Mouse (Mus musculus) cerebellum, postnatal 25 days (tissue): ENCODE measurements around the gene Frmd8.
"Not testable (repeated sequence)": the region's sequence is repeated elsewhere in the genome, so short reads cannot be mapped to it uniquely, and the experiment has no call there.

Experiments used
- DNase-seq, 2 experiments: peaks; one replicate each; pipeline ENCODE4 v3.0.0; 2021; ENCODE audit warnings: mixed read lengths in 2 of 2

The Frmd8 gene

DNA sequence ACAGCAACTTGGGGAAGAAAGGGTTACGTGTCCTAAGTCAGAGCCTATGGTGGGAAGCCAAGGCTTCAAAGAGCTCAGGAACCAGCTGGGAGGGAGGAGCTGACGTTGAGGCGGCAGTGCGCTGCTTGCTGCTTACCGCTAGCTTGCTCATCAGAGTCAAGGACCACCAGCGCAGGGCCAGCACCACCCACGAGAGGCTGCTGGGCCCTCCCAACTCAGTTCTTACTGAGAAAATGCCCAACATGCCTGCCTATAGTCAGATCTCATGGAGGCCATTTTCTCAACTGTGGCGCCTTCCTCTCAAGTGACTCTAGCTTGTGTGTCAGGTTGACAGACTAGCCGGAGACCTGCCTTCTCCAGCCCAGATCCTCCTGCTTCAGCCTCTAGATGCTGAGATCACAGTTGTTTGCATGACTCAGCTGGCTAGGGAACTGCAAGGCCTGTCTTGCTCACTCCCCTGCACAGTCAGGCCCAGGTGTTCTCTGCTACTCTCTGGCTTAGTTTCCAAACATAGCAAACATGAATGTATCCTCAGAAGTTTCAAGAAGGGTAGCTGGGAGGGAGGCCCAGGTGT, 51.7 kb downstream of the Frmd8 start:
- peak; percentile 54 to 55 for DNase-seq

DNA sequence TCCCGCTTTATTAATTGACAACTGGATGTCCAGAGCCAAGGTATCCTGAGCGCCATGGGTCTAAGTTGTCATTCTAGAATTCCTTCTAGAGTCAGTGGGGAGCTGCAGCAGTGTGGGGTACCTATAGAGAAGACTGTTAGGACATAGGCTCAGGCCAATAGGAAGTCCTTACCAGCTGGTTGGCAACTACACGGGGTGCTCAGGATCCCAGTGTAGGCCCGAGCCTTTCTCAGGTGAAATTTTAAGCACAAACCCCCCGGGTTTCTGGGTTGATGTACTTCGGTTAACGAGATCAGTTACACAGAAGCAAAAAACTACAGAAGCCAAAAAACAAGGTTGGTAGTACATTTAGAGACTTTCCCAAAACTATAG, 52.3 kb downstream of the Frmd8 start:
- DNase-seq: no peak

DNA sequence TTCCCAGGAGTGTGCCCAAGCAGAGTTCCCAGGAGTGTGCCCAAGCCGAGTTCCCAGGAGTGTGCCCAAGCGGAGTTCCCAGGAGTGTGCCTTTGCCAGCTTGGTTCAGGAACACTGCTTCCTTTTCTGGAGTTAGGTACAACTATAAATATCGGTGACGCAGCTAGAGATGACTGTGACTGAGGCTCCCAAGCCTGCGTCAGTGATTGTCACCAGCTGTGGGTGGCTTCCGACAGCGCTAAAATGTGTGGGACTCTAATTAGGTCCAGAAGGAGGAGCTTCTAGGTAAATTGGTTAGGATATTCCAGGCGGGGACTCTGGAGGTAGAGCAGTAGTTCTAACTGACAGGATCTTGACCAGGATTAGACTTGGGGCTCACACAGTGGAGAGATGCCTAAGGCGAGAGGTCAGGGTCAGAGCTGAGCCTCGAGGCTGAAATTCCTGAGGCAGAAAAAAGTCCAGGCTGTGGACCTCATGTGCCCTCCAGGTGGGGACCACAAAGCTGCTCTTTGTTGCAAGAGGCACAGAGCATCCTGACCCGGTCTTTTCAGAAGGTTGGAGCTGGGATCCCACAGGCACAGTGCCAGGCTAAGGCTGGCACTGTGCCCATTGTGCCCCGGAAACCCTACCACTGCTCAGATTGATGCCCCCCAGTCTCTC, 52.8 kb downstream of the Frmd8 start:
- peak; percentile 36 to 44 for DNase-seq

DNA sequence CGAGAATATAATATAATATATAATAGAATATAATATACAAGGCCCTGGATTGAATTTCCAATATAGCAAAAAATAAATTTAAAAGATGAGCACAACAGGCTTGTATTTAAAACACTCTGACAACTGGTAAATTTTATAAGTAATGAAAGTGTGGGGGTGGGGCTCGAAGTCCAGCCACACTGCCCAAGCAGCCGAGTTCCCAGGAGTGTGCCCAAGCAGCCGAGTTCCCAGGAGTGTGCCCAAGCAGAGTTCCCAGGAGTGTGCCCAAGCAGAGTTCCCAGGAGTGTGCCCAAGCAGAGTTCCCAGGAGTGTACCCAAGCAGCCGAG, 53.3 kb downstream of the Frmd8 start:
- DNase-seq: peak in 1 of 2 experiments; percentile 27

DNA sequence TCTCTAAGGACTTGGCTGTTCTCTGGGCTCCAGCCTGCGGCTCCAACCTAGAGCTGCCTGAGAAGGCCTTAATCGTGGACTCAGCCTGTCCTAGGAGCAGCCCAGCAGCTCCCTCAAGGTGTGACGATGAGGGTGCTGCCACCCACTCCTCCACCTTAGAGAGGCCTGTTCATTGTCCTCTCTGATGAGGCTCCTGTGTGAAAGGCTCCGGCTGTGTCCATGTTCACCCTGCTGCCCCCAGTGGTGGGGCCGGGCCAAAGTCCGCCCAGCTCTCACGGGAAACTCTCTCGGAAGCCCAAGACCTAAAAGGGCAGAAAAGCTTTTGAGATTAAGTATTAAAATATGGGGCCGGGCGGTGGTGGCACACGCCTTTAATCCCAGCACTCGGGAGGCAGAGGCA, 55.5 kb downstream of the Frmd8 start:
- peak; percentile 57 to 69 for DNase-seq

DNA sequence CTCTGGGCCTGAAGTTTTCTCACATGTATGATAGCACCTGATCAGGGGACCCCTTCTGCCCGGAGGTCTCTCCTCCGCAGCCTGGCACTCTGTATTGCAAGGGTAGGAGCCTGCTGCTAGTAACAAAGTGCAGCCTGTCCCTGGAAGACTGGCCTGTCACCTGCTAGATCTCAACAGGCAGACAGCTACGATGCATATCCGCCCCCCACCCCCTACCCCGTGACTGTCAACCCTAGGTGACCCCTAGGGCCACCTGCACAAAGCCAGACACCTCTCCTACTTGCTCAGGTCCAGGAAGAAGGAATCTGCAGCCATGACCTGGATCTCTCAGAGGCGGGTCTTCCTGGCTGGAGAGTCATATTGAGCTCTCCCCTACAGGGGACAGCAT, 56.5 kb downstream of the Frmd8 start:
- peak; percentile 25 to 34 for DNase-seq

DNA sequence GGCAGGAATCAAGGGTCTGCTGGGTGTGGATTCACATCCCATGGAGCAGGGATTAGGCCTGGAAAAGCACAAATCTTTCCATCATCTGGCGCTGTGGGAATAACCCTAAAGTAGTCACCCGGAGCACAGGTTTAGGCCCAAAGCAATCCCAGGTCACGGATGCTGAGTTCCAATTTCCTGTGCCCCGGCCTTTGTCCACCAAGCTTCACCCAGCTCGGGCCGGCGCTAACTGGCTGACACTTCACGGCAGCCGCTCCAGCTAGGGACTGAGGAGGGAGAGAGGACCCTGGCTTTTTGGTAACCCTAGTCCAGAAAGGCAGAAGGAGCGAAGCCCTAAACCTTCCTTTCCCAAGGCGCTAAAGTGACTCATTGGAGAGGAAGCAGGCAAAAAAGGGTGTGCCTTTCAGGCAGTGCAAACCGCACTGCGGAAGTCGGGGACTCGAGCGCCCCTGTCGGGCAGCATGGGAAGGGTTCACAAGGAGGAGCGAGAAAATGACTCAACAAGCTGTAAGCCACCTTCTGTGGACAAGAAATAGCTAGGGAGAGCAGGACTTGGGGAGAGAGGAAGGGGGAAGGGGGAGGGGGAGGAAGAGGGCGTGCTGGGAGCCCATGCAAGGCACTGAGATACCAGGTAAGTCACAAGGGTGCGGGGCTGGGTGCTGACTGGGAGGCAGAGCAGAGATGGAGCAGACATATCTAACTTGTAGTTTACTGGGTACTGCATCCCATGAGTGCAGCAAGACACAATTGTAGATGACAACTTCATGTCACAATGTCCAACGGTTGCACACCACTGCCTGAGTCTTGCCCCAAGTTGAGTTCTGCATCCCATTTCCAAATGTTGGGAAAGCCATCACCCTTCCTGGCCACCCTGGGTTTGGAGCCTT, 57.1 kb downstream of the Frmd8 start:
- peak; percentile 91 to 93 for DNase-seq

DNA sequence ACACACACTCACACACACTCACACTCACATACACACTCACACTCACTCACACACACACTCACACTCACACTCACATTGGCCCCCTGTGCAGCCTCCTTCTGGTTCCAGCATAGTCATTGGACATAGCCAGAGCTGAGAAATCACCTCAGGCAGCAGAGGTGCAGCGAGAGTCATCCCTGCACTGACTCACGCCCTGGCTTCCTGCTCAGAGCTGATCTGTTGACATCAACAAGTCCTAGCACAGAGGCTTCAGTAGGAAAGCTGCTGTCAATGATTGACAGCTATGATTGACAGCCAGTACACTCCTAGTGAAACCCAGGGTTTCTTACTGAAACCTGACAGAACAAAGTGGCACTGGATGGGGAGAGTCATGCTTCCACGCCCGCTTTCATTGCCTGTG, 59.1 kb downstream of the Frmd8 start:
- DNase-seq: no peak

DNA sequence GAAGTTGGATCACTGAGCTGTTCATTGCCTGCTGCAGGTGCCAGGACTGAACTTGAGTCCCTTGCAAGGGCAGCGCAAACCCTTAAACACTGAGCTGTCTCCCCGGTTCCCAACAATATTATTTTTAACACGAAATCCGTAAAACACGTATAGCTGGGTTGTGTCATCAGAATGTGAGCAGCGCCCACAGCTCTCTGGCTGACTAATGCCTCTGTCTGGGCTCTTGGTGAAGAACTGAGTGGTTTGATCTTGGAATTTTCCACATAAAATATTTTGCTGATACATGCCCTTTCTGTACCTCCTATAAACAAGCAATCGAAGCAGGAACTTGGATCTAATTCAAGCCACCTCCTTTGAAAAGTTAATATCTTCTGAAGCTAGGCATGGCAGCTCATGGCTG, 60.1 kb downstream of the Frmd8 start:
- no peak for DNase-seq

DNA sequence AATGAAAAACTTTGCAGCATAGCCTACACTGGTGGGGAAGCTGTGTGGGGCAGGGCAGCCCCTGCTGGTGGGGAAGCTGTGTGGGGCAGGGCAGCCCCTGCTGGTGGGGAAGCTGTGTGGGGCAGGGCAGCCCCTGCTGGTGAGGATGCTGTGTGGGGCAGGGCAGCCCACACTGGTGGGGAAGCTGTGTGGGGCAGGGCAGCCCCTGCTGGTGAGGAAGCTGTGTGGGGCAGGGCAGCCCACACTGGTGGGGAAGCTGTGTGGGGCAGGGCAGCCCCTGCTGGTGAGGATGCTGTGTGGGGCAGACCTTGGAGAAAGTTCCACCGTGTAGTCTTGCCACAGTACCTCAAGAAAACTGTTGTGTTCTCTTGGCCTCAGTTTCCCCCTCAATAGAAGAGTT, 61.0 kb downstream of the Frmd8 start:
- not testable (repeated sequence) for DNase-seq

DNA sequence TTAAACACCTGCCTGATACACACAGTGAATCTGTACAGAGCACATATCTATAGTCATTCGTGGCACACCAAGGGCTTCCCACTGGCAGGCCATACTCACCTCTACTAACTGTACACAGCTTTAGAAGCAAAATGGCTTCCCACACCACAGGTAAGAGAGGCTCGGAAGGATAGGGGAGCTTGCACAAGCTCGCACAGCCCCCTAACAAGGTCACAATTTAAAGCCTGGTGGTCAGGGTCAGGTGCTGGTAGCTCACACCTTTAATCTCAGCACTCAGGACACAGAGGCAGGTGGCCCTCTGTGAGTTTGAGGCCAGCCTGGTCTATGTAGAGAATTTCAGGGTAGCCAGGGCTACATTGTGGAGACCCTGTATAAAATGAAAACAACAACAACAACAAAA, 61.5 kb downstream of the Frmd8 start:
- no peak for DNase-seq

DNA sequence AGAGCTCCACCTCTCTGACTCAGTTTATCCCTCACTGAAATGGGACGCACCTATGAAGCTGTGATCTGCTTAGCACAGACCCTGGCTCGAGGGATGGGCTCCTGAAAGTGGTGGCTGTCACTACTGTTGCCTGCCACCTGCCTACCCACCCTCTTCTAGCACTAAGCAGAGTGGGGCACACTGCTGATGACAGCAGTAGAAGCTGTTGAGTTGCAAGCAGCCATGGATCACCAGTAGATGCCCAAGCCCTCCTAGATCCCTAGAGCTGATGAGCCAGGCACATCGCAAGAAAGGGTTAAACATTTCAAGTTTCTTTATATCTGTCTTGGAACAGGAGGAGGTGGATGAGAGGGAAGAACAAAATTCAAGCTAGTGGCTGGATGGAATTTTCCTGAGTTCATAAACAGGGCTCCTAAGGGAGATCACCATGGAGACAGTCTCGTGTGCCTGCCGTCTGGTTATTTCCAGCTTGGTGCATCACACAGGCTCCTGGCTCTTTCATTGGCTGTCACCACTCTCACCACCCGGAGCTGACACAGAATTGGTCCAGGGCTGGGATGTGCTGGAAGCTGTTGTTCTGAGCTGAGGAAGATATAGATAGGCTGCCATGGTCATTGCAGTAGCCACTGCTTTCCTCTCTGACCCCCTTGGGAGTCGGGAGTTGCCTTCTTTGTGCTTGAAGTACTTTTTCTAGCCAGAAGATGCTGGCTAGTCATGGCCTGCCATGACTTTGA, 63.1 kb downstream of the Frmd8 start:
- DNase-seq: peak; percentile 79 to 83

DNA sequence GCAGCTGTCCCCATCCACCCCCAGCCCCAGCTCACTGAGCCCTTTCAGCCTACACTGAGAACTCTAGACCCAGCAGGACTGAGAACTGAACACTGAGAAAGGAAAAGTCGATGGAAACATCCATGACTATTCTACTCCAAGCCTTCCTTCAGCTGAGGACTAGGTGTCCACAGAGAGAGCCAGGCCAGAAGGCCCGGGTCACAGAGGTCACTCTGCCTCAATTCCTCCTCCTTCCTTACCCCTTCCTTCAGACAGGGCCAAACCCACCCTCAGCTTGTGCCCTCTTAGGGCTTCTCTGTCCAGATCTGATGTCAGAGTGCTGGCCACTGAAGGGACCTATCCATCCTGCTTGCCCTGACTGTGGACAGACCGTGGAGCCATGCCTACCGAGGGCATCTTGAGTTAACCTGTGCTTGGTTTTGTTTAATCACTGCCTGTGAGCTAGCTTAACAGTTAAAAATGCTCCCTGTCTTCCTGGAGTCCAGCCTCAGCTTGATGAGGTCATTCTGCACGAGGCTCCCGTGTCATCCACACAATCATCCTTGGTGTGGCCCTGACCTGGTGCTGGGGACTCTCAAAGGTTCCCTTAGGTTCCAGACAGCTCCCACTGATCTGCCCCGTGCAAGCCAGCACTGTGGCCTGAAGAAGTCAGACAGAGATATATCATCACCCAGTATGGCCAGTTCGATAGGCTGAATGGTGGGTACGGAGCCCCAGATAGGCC, 64.1 kb downstream of the Frmd8 start:
- peak; percentile 41 to 53 for DNase-seq

DNA sequence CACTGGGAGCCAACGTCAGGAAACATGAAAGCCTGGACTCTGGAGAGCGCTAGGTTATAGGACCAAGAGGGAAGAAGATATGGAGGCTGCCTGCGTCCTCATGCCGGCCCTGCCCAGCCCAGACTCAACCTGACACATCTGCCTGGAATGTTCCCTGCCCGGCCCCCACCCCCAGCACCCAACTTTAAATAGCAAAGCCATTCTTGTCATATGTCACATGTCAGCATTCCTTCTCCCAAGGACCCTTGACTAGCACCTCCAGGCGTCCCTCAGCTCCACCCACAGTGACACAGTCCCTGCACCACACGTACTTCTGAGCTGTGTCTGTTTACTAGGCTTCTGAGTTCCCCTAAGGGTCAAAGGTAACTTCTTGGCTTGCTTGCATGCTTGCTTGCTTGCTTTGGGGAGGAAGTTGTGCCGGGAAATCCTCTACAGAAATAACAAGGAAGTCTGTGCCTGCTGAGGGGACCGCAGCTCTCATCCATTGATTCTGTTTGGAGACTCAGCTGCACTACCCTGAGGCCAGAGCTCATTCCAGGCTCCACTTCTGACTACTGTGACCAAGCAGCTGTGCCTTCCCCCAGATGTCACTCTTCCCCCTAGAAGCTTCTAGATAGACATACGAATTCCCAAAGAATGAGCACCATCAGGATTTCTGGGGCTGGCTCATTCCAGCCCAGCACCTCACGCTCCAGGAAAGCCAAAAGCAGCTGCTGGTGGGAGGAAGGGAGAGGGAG, 64.8 kb downstream of the Frmd8 start:
- no peak for DNase-seq

DNA sequence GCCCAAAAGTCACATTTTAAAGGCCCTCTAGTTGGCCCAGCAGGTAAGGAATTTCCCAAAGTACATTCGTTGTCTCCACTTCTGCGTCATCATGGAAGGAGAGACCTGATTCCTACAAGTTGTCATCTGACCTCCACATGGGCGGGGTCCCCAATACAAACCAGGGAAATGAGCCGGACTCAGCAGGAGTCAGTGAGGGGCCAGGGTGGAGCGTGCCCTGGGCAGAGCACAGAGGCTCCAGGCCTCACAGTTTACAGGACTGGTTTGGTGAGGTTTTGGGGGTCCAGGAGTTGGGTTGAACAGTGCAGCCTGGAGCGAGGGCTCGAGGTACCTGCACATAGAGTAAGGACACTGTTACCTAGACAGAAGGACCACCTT, 65.4 kb downstream of the Frmd8 start:
- DNase-seq: peak in 1 of 2 experiments; percentile 32

DNA sequence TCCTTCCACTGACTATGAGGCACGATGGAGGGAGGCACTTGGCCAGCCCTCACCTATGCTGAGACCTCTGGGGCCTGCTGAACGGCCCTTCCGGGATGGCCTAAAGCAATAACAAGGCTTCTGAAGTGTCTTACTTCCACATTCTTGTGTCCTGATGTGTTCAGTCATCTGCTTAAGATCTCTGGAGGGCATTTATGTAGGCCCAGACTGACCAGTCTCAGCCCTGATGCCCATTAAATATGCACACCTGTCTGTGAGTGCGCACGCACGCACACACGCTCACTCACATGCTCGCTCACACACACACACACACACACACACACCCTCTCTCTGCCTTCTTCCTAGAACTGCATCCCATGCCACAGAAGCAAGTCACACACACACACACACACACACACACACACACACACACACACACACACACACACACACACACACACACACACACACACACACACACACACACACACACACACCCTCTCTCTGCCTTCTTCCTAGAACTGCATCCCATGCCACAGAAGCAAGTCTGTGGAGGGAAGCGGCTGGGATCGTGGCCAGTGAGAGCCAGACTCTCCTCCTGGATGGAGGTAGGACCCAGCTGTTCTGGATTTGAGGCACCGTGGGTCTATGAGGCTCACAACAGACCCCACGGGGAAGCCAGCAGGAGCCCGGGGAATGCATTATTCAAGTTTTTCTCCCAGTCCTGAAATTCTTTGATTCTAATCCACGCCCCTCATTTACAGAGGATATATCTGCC, 65.9 kb downstream of the Frmd8 start:
- DNase-seq: peak in 1 of 2 experiments; percentile 51

DNA sequence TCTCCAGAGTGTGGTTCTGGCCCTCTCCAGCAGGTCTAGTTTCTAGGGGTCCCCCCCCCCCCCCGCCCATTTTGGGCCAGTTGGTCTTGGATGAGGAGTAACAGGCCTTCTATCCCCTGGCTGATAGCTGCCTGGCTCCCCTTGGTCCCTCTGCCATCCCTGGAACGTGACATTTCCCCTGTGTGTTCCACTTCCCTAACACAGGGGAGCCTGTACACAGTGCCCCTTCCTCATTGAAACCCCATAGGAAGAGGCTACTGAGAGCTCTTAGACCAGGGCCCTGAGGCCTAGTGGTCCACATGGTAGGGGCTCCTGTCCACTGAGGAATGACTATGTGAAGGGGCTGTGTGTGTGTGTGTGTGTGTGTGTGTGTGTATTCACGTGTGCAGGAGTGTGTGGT, 67.3 kb downstream of the Frmd8 start:
- no peak for DNase-seq

DNA sequence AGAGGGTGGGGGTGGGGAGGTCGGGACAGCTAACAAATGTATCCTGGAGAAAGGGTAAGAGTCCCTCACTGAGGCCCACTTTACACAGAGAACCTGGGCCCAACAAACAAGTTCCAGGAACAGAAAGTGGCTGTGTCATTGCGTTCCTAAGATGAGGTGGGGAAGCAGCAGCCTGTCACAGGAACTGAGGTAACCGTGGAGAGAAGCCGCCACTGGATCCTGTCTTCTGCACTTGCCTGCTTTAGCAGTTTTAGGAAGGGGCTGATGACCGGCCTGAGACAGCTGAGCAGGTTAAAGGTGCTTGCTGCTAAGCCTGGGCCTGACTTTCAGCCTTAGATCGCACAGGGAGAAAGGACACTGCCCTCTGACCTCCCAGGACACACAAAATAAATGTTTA, 68.3 kb downstream of the Frmd8 start:
- peak in 1 of 2 experiments; percentile 22 for DNase-seq

DNA sequence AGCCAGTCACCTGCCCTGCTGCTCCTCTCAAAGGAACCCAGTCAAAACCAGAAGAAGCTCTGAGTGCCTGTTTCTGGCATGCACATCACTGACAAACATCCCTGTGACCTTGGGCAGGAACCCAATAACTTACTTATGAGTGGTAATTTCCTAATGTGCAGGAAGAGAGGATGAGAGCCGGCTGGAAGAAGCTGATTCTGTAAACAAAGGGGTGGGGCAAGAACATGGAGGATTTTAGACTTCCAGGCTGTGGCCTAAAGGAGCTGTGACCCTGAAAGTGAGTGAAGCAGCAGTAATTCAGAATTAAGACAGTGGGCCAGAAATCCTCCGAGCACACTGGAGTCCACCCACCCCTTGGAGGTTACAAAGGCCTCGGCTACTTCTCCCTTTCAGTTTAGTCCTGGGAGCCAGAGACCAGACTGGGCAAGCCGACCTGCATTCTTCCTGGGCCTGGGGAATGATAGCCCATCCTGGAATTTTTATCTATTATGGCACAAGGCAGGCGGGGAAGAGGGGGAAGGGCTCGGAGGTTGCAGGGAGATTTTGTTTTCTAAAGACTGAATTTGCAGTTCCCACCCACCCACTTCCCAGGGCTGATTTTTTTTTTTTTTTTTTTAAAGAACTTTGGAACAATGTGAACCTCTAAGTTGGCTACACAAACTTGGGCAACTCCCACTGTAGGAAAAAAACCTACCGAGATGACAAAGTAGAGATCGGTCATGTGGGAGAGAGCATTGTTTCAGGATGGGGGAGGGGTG, 68.8 kb downstream of the Frmd8 start:
- DNase-seq: peak; percentile 42 to 44

DNA sequence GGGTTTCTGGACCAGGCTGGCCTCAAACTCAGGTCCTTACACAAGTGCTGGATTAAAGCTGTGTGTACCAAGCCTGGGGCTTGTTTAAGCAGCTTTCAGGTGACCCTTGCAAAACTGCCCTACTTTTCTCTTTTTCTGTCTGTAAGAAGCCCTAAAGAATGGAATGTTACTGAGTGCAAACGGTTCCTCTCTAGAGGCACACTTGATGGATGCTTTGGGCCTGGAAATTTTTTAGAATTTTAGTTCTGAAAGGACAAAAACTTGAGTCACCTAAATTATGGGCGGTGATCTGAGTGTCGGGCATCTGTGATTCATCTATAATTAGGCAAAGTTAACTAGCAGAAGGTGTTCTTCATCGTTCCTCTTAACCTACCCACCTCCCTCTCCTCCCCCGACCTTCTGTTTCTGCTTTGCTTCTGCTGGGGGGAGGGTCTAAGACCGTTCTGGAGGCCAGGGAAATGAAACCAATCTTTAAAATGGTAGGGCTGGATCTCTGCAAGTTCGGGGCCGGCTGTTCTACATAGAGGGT, 70.6 kb downstream of the Frmd8 start:
- DNase-seq: peak; percentile 38
